Mouse (Mus musculus): ENCODE results near the gene Ppp1ca. TPM values are rescaled to one million over a fixed set of nuclear protein-coding genes. Genes with fewer than 3 reads are reported as not detected.

Gene Ppp1ca
- polyA plus RNA-seq, 1 experiment: 897 TPM

- Histone ChIP-seq H3K36me3 (ENCODE audit: control insufficient read depth, insufficient read depth, low read length) (no peaks in the 10 kb centered on the region), H3K27ac (ENCODE audit: control insufficient read depth, insufficient read depth, low read length) (no peak overlapping the region), H3K4me3 (ENCODE audit: control insufficient read depth, insufficient read depth, low read length) (no peak overlapping the region), H3K4me1 (replicated peaks; ENCODE audit: control insufficient read depth, insufficient read depth, low read length) (peaks cover 27% of the 10 kb centered on the region), H3K27me3 (ENCODE audit: control insufficient read depth, insufficient read depth, low read length) (no peaks in the 10 kb centered on the region)
- 93% methylated on average over 4 of the region's 4 CpGs for WGBS
- TF ChIP-seq POLR2A (IDR thresholded peaks at IDR 0.05; ENCODE audit: control insufficient read depth, extremely low read depth, insufficient read depth, low read length, poor library complexity) (no peak), CTCF (IDR thresholded peaks at IDR 0.05; ENCODE audit: borderline replicate concordance, control insufficient read depth, extremely low read depth, insufficient read depth, low read length, poor library complexity) (no peak)
- no peak for DNase-seq
Observed at GRCm38 (mm10) chr19:4228891-4229290, 37.0 kb downstream of the Ppp1ca start.

GRCm38 (mm10) chr19:4229451-4230076 lies 37.7 kb downstream of the Ppp1ca start:
- Histone ChIP-seq H3K27me3 (ENCODE audit: control insufficient read depth, insufficient read depth, low read length) (no peaks in the 10 kb centered on the region), H3K36me3 (ENCODE audit: control insufficient read depth, insufficient read depth, low read length) (no peaks in the 10 kb centered on the region), H3K4me3 (ENCODE audit: control insufficient read depth, insufficient read depth, low read length) (no peak overlapping the region), H3K27ac (ENCODE audit: control insufficient read depth, insufficient read depth, low read length) (no peak overlapping the region), H3K4me1 (replicated peaks; ENCODE audit: control insufficient read depth, insufficient read depth, low read length) (peaks cover 27% of the 10 kb centered on the region)
- TF ChIP-seq POLR2A (IDR thresholded peaks at IDR 0.05; ENCODE audit: control insufficient read depth, extremely low read depth, insufficient read depth, low read length, poor library complexity): no peak
- TF ChIP-seq CTCF (IDR thresholded peaks at IDR 0.05; ENCODE audit: borderline replicate concordance, control insufficient read depth, extremely low read depth, insufficient read depth, low read length, poor library complexity): no peak
- DNase-seq: no peak
- 96% methylated on average over 9 of the region's 9 CpGs for WGBS

- WGBS: 84% methylated on average over 8 of the region's 8 CpGs
- no peaks in the 10 kb centered on the region for H3K27me3 ChIP-seq (ENCODE audit: control insufficient read depth, insufficient read depth, low read length)
- no peaks in the 10 kb centered on the region for H3K36me3 ChIP-seq (ENCODE audit: control insufficient read depth, insufficient read depth, low read length)
- DNase-seq: no peak
- H3K4me1 ChIP-seq (replicated peaks; ENCODE audit: control insufficient read depth, insufficient read depth, low read length): peaks cover 27% of the 10 kb centered on the region
- no peak overlapping the region for H3K27ac ChIP-seq (ENCODE audit: control insufficient read depth, insufficient read depth, low read length)
- TF ChIP-seq CTCF (IDR thresholded peaks at IDR 0.05; ENCODE audit: borderline replicate concordance, control insufficient read depth, extremely low read depth, insufficient read depth, low read length, poor library complexity) (no peak), POLR2A (IDR thresholded peaks at IDR 0.05; ENCODE audit: control insufficient read depth, extremely low read depth, insufficient read depth, low read length, poor library complexity) (no peak)
- no peak overlapping the region for H3K4me3 ChIP-seq (ENCODE audit: control insufficient read depth, insufficient read depth, low read length)
Observed at GRCm38 (mm10) chr19:4230415-4230814, 38.5 kb downstream of the Ppp1ca start.

GRCm38 (mm10) chr19:4231253-4232185 lies 39.7 kb downstream of the Ppp1ca start, which contains the start of gene Pold4:
Pold4 (plus strand) TSS chr19:4231899.
- peak; percentile 97 for DNase-seq
- Histone ChIP-seq H3K36me3 (ENCODE audit: control insufficient read depth, insufficient read depth, low read length) (no peaks in the 10 kb centered on the region), H3K27ac (ENCODE audit: control insufficient read depth, insufficient read depth, low read length) (peak within 1 kb of the TSS; percentile 35), H3K27me3 (ENCODE audit: control insufficient read depth, insufficient read depth, low read length) (no peaks in the 10 kb centered on the region), H3K4me3 (ENCODE audit: control insufficient read depth, insufficient read depth, low read length) (peak within 1 kb of the TSS; percentile 77), H3K4me1 (replicated peaks; ENCODE audit: control insufficient read depth, insufficient read depth, low read length) (peaks cover 27% of the 10 kb centered on the region)
- TF ChIP-seq CTCF (IDR thresholded peaks at IDR 0.05; ENCODE audit: borderline replicate concordance, control insufficient read depth, extremely low read depth, insufficient read depth, low read length, poor library complexity) (no peak), POLR2A (IDR thresholded peaks at IDR 0.05; ENCODE audit: control insufficient read depth, extremely low read depth, insufficient read depth, low read length, poor library complexity) (peak; percentile 54)
- 15% methylated on average over 26 of the region's 26 CpGs for WGBS

- Histone ChIP-seq H3K27me3 (ENCODE audit: control insufficient read depth, insufficient read depth, low read length) (no peaks in the 10 kb centered on the region), H3K27ac (ENCODE audit: control insufficient read depth, insufficient read depth, low read length) (peak overlapping the region; percentile 35), H3K4me1 (replicated peaks; ENCODE audit: control insufficient read depth, insufficient read depth, low read length) (peaks cover 22% of the 10 kb centered on the region), H3K4me3 (ENCODE audit: control insufficient read depth, insufficient read depth, low read length) (peak overlapping the region; percentile 77), H3K36me3 (ENCODE audit: control insufficient read depth, insufficient read depth, low read length) (no peaks in the 10 kb centered on the region)
- WGBS: 0% methylated on average over 2 of the region's 2 CpGs
- DNase-seq: no peak
- no peak for TF ChIP-seq POLR2A (IDR thresholded peaks at IDR 0.05; ENCODE audit: control insufficient read depth, extremely low read depth, insufficient read depth, low read length, poor library complexity)
- no peak for TF ChIP-seq CTCF (IDR thresholded peaks at IDR 0.05; ENCODE audit: borderline replicate concordance, control insufficient read depth, extremely low read depth, insufficient read depth, low read length, poor library complexity)
Observed at GRCm38 (mm10) chr19:4232186-4232572, 40.3 kb downstream of the Ppp1ca start.

- TF ChIP-seq CTCF (IDR thresholded peaks at IDR 0.05; ENCODE audit: borderline replicate concordance, control insufficient read depth, extremely low read depth, insufficient read depth, low read length, poor library complexity) (no peak), POLR2A (IDR thresholded peaks at IDR 0.05; ENCODE audit: control insufficient read depth, extremely low read depth, insufficient read depth, low read length, poor library complexity) (no peak)
- Histone ChIP-seq H3K27ac (ENCODE audit: control insufficient read depth, insufficient read depth, low read length) (no peak overlapping the region), H3K36me3 (ENCODE audit: control insufficient read depth, insufficient read depth, low read length) (no peaks in the 10 kb centered on the region), H3K27me3 (ENCODE audit: control insufficient read depth, insufficient read depth, low read length) (no peaks in the 10 kb centered on the region), H3K4me1 (replicated peaks; ENCODE audit: control insufficient read depth, insufficient read depth, low read length) (peaks cover 18% of the 10 kb centered on the region), H3K4me3 (ENCODE audit: control insufficient read depth, insufficient read depth, low read length) (no peak overlapping the region)
- no peak for DNase-seq
- 85% methylated on average over 7 of the region's 7 CpGs for WGBS
Observed at GRCm38 (mm10) chr19:4232651-4233050, 40.8 kb downstream of the Ppp1ca start.
